Mouse (Mus musculus): ENCODE data around the gene R3hcc1l. TPM values are rescaled to one million over a fixed set of nuclear protein-coding genes. Genes with fewer than 3 reads are reported as not detected.
A peak's percentile ranks its signal among the peaks of the same experiment; 100 is the strongest.

The R3hcc1l gene
- polyA plus RNA-seq, 1 experiment = not detected

DNA sequence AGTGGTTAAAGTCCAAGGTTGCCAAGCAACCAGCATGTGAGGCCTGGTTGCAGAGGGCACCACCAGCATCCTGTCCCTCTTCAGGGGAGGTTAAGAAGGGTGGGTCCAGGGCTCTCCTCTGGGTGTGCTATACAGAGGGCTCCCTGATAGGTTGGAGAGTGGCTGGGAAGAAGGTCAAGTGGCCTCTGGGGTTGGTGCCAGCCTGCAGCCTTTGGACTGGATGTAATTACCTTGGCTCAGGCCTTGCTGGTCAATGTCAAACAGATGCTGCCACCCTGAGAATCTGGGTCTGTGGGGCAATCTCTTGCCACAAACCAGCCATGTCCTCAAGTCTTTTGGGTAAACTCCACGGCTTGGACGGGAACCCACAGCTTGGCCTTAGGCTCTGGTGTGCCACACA lies 82.9 kb downstream of the R3hcc1l start:
- H3K4me1 ChIP-seq (ENCODE audit: control insufficient read depth, insufficient read depth, low read length) = peaks cover 7% of the 10 kb centered on the region
- TF ChIP-seq CTCF (IDR thresholded peaks at IDR 0.05; ENCODE audit: insufficient read depth, low read depth, low read length) (no peak), POLR2A (IDR thresholded peaks at IDR 0.05; ENCODE audit: insufficient read depth, low read depth, low read length) (no peak)
- H3K4me3 ChIP-seq (ENCODE audit: insufficient read depth, low read depth, low read length) = no peak overlapping the region
- no peak overlapping the region for H3K27ac ChIP-seq (ENCODE audit: insufficient read depth, low read depth, low read length)
- WGBS = 88% methylated on average over 2 of the region's 2 CpGs

DNA sequence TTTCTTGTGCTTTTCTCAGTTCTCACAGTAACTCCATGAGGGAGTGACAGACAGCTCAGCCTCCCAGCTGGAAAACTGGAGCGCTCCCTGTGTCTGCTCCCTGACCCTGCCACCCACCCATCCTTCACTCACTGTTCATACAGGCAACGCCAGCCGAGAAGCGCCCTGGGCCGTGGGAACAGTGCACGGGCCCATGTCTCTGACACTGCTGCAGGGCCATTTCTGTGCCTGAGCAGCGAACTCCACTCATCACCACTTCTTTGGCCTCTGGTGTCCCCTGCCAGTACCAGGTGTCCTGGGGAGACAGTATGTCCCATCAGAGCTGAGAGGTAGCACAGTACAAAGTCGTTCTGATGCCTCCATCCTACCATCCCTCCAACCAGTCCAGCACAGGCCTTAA lies 83.5 kb downstream of the R3hcc1l start:
- H3K27ac ChIP-seq (ENCODE audit: insufficient read depth, low read depth, low read length) = no peak overlapping the region
- no peak for TF ChIP-seq CTCF (IDR thresholded peaks at IDR 0.05; ENCODE audit: insufficient read depth, low read depth, low read length)
- TF ChIP-seq POLR2A (IDR thresholded peaks at IDR 0.05; ENCODE audit: insufficient read depth, low read depth, low read length) = no peak
- H3K4me1 ChIP-seq (ENCODE audit: control insufficient read depth, insufficient read depth, low read length) = peaks cover 7% of the 10 kb centered on the region
- no peak overlapping the region for H3K4me3 ChIP-seq (ENCODE audit: insufficient read depth, low read depth, low read length)
- 81% methylated on average over 8 of the region's 8 CpGs for WGBS

DNA sequence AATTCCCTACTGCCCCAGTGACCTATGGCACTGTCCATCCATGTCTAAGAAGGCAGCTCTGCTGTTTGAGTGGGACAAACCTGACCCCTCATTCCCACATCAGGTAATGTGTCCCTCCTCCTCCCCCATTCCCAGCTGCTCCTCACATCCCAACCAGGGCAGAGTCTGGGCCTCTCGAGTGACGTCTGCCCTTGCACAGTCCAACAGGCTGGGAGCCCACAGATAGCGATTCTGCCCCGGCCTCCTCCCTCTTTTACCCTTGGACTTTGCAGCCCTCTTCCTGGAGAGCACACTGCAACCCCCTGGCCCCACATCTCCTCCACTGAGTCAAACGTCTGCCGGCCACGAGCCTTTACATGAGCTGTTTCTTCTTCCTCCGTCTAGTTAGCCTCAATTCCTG lies 84.0 kb downstream of the R3hcc1l start:
- Histone ChIP-seq H3K4me3 (ENCODE audit: insufficient read depth, low read depth, low read length) (no peak overlapping the region), H3K27ac (ENCODE audit: insufficient read depth, low read depth, low read length) (no peak overlapping the region), H3K4me1 (ENCODE audit: control insufficient read depth, insufficient read depth, low read length) (peaks cover 7% of the 10 kb centered on the region)
- 92% methylated on average over 8 of the region's 8 CpGs for WGBS
- no peak for TF ChIP-seq POLR2A (IDR thresholded peaks at IDR 0.05; ENCODE audit: insufficient read depth, low read depth, low read length)
- TF ChIP-seq CTCF (IDR thresholded peaks at IDR 0.05; ENCODE audit: insufficient read depth, low read depth, low read length) = no peak

DNA sequence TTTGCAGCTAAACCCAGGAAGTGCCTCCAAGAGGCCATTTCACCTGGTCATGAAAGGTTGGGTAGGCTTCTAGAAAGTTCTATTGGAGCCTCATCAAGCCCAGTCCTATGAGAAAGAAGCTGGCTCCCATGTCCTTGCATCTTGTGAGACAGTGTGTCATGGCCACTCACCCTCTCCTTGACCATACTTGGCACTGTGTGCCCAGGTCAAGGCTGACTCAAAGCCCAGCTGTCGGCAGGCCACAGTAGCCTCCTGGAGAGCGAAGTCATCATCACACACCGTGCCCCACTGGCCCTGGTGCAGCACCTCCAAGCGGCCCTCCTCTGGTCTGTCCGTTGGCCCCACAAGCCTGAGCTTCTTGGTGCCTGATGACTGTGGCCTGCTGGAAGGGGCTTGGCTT lies 89.5 kb downstream of the R3hcc1l start:
- 96% methylated on average over 5 of the region's 5 CpGs for WGBS
- Histone ChIP-seq H3K4me3 (ENCODE audit: insufficient read depth, low read depth, low read length) (no peak overlapping the region), H3K4me1 (ENCODE audit: control insufficient read depth, insufficient read depth, low read length) (peaks cover 7% of the 10 kb centered on the region), H3K27ac (ENCODE audit: insufficient read depth, low read depth, low read length) (no peak overlapping the region)
- no peak for TF ChIP-seq CTCF (IDR thresholded peaks at IDR 0.05; ENCODE audit: insufficient read depth, low read depth, low read length)
- TF ChIP-seq POLR2A (IDR thresholded peaks at IDR 0.05; ENCODE audit: insufficient read depth, low read depth, low read length) = no peak

DNA sequence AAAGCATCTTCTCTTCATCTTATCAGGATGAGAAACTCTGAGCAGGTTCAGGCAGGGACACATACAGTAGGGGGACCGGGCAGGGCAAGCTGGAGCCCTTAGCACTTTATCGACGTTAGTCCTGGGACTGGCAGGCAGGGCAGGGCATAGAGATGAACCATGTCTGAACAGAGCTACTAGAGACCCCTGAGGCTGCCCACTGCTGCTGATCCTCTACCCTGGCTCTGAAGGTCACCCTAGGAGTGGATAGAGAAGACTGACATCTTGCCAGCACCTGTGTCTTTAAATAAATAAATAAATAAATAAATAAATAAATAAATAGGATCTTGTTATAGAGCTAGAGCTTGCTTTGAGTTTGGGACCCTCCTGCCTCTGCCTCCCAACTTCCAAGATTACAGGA lies 91.2 kb downstream of the R3hcc1l start:
- no peak overlapping the region for H3K4me3 ChIP-seq (ENCODE audit: insufficient read depth, low read depth, low read length)
- TF ChIP-seq POLR2A (IDR thresholded peaks at IDR 0.05; ENCODE audit: insufficient read depth, low read depth, low read length) (no peak), CTCF (IDR thresholded peaks at IDR 0.05; ENCODE audit: insufficient read depth, low read depth, low read length) (no peak)
- no peak overlapping the region for H3K27ac ChIP-seq (ENCODE audit: insufficient read depth, low read depth, low read length)
- H3K4me1 ChIP-seq (ENCODE audit: control insufficient read depth, insufficient read depth, low read length) = peaks cover 7% of the 10 kb centered on the region
- WGBS = 97% methylated on average over 3 of the region's 3 CpGs

DNA sequence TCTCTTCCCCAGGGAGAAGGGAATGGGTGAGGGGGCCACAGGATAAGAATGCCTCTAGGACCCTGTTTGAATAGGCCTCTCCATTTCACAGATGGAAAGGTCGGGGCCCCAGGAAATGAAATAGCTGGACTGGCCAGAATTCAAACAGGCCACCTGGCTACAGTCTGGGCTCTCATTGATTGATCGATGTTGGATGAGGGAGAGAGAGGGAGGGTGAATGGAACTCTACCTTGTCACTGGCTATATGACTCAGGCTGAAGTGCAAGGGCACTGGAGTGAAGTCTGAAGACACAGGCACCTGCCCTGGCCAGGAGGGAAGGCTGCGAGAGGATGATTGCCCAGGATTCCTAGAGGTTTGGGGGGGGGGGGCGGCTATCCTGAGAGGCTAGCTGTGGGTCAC lies 93.2 kb downstream of the R3hcc1l start:
- WGBS = 89% methylated on average over 4 of the region's 4 CpGs
- Histone ChIP-seq H3K27ac (ENCODE audit: insufficient read depth, low read depth, low read length) (no peak overlapping the region), H3K4me3 (ENCODE audit: insufficient read depth, low read depth, low read length) (no peak overlapping the region), H3K4me1 (ENCODE audit: control insufficient read depth, insufficient read depth, low read length) (peaks cover 7% of the 10 kb centered on the region)
- TF ChIP-seq CTCF (IDR thresholded peaks at IDR 0.05; ENCODE audit: insufficient read depth, low read depth, low read length) = no peak
- no peak for TF ChIP-seq POLR2A (IDR thresholded peaks at IDR 0.05; ENCODE audit: insufficient read depth, low read depth, low read length)

DNA sequence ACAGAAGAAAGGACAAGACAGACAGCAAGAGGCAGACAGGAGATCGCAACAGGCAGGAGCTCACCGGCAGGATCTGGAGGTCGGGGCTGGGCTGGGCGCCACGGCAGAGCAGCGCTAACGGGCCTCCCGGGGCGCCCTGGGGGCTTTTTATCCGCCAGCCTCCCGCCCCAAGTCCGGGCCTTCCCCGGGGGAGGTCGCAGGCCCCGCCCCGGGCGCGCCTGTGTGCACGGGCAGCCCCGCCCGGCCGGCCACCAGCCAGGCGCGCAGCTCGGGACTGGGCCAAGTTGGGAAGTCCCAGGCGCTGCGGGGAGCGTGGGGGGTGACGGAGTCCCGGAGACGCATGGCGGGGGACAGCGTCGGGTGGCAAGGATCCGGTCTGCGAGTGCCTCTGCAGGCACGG lies 94.1 kb downstream of the R3hcc1l start, which contains the start of gene Loxl4:
Gene Loxl4, minus strand, starts transcription at position 160 of the 400 bp plus-strand sequence.
- H3K4me1 ChIP-seq (ENCODE audit: control insufficient read depth, insufficient read depth, low read length) = peaks cover 7% of the 10 kb centered on the region
- WGBS = 5% methylated on average over 37 of the region's 37 CpGs
- H3K27ac ChIP-seq (ENCODE audit: insufficient read depth, low read depth, low read length) = no peak within 1 kb of the TSS
- H3K4me3 ChIP-seq (ENCODE audit: insufficient read depth, low read depth, low read length) = peak within 1 kb of the TSS; percentile 11
- TF ChIP-seq CTCF (IDR thresholded peaks at IDR 0.05; ENCODE audit: insufficient read depth, low read depth, low read length) = no peak
- TF ChIP-seq POLR2A (IDR thresholded peaks at IDR 0.05; ENCODE audit: insufficient read depth, low read depth, low read length) = no peak

DNA sequence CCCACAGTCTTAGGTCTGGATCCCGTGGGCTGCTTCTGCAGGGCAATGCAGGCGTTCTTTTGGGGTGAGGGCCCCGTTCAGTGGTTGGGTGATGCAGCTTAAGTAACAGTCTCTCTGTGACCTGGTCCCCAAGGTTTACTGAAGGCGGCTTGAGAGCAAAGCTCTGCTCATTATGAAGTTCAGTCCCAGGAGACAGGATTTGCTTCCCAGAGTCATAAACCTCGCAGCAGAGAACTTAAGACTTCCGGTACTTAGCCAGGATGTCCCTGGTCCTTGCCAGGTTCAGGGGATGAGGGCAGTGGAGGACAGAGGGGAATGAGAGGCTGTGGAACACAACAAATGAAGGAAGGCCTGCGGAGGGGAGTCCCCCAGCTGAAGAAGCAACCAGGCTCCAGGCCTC lies 94.6 kb downstream of the R3hcc1l start:
- TF ChIP-seq POLR2A (IDR thresholded peaks at IDR 0.05; ENCODE audit: insufficient read depth, low read depth, low read length) (no peak), CTCF (IDR thresholded peaks at IDR 0.05; ENCODE audit: insufficient read depth, low read depth, low read length) (no peak)
- no peak overlapping the region for H3K27ac ChIP-seq (ENCODE audit: insufficient read depth, low read depth, low read length)
- H3K4me1 ChIP-seq (ENCODE audit: control insufficient read depth, insufficient read depth, low read length) = peaks cover 7% of the 10 kb centered on the region
- 61% methylated on average over 7 of the region's 7 CpGs for WGBS
- no peak overlapping the region for H3K4me3 ChIP-seq (ENCODE audit: insufficient read depth, low read depth, low read length)

DNA sequence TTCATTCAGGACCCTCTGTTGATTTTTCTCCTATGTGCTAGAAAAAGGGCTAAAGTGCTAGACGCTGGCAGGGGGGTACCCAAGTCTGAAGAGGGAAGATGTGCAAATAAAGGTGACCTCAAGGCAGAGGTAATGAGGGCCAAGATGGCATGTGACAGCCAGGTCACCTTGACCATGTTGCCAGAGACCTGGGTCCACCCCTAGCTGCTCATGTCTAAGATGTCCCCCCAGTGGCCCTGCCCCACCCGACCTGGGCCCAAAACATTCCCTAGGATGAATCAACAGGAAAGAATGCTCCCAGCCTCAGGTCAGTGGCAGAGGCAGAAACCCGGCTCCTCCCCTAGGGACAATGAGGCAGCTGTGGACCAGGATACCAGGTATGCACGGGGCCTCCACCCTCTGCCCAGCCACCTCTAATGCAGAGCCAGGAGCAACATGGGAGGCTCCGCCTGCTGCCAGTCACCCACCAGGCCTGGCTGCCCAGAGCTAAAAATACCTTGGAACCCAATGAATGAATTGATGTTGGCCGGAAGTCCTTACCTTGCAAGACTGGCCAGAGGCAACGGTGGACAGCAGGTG lies 95.2 kb downstream of the R3hcc1l start:
- WGBS = 87% methylated on average over 7 of the region's 7 CpGs
- H3K27ac ChIP-seq (ENCODE audit: insufficient read depth, low read depth, low read length) = no peak overlapping the region
- H3K4me1 ChIP-seq (ENCODE audit: control insufficient read depth, insufficient read depth, low read length) = peaks cover 7% of the 10 kb centered on the region
- no peak for TF ChIP-seq POLR2A (IDR thresholded peaks at IDR 0.05; ENCODE audit: insufficient read depth, low read depth, low read length)
- no peak for TF ChIP-seq CTCF (IDR thresholded peaks at IDR 0.05; ENCODE audit: insufficient read depth, low read depth, low read length)
- H3K4me3 ChIP-seq (ENCODE audit: insufficient read depth, low read depth, low read length) = no peak overlapping the region

DNA sequence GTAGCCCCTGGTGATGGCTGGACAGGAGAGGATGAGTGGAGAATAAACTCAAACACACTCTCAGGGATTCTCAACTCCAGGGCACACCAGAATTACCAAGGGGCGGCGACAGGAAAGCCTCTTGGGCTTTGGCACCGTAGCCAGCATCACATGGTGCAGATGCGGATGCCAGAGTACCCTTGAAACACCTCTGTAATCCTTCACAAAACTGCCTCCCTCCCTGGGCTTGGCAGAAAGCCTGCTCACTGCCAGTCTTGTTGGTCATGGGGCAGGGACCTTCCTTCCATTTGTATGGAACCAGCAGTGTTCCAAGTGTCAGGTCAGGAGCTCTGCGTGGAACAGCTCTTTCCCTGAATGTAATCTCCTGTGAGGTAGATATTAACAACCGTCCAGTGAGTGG lies 109.5 kb downstream of the R3hcc1l start:
- 79% methylated on average over 6 of the region's 6 CpGs for WGBS
- peaks cover 14% of the 10 kb centered on the region for H3K4me1 ChIP-seq (ENCODE audit: control insufficient read depth, insufficient read depth, low read length)
- no peak overlapping the region for H3K27ac ChIP-seq (ENCODE audit: insufficient read depth, low read depth, low read length)
- TF ChIP-seq CTCF (IDR thresholded peaks at IDR 0.05; ENCODE audit: insufficient read depth, low read depth, low read length) = no peak
- no peak for TF ChIP-seq POLR2A (IDR thresholded peaks at IDR 0.05; ENCODE audit: insufficient read depth, low read depth, low read length)
- no peak overlapping the region for H3K4me3 ChIP-seq (ENCODE audit: insufficient read depth, low read depth, low read length)

Measured in olfactory bulb, adult 2 months (tissue).